Mouse (Mus musculus): ENCODE results near the gene Nsd1. TPM values are rescaled to one million over a fixed set of nuclear protein-coding genes. Genes with fewer than 3 reads are reported as not detected.
"Not testable (repeated sequence)": the region's sequence is repeated elsewhere in the genome, so short reads cannot be mapped to it uniquely, and the experiment has no call there.

Nsd1 gene
- total RNA-seq (2015) (68.2 TPM in 2 replicates), total RNA-seq (2017) (71.6 and 83.6 TPM in 2 replicates)

DNA sequence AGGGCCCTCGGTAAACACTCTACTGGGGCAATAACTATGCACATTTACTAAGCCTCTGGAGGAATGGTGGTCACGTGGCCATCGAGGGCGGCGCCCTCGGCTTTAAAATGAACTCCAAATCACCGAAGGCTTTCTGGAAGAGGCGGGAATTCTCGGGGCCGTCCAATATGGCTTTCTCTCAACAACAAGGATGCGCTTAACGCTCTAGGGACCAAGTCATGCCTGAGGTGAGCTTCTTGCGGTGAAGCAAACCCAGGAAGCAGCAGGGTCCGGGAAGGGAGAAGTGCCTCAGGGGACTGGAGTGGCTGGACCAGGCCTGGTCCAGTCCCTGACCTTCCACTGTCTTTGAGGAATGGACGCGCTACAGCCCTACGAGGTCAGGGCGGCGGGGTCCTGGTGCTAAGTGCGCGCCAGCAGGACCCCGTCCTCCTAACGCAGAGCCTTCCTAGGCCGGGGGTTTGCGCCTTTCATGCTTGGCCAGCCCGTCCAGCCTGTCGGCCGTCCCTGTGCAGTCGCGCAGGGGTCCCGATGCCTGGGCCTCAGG, at the start of gene Nsd1:
TSS of gene Nsd1 (plus strand) at position 134 of the 544 bp plus-strand sequence.
- ATAC-seq (ENCODE audit: poor library complexity, severe bottlenecking): no peak

DNA sequence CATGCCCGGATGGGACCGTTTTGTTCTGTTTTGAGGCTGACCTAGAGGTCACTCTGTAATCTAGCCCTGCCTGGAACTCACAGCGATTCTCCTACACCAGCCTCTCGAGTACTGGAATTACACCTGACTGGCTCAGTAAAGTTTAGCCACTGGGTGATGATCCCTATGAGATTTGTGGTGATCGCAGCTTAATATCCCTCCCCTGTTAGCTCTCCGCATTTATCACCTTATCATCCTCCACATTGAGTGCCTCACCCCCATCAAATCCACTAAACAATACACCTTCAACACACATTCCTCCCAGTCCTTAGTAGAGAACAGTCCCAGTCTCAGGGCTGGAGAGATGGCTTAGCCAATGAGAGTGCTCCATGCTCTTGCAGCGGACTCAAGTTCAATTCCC, 47.2 kb upstream of the Nsd1 start:
- no peak for ATAC-seq (ENCODE audit: poor library complexity, severe bottlenecking)

DNA sequence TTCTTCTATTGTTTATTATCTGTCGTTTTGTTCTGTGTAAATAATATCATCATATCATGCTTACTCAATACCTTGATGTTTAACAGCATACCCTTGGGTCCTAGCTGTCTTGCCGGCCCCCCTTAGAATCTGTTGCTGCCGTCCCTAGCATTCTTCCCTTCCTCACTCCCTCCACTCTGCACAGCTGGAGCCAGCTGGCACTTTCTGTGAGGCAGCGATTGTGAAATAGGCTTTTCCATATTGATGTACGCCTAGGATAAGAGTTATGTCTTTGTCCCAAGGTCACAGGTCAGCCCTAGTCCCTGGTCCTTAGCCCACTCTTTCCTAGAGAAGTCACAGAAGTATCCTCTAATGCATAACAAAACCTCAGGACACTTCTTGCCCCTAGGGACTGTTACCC, 46.0 kb upstream of the Nsd1 start:
- no peak for ATAC-seq (ENCODE audit: poor library complexity, severe bottlenecking)

DNA sequence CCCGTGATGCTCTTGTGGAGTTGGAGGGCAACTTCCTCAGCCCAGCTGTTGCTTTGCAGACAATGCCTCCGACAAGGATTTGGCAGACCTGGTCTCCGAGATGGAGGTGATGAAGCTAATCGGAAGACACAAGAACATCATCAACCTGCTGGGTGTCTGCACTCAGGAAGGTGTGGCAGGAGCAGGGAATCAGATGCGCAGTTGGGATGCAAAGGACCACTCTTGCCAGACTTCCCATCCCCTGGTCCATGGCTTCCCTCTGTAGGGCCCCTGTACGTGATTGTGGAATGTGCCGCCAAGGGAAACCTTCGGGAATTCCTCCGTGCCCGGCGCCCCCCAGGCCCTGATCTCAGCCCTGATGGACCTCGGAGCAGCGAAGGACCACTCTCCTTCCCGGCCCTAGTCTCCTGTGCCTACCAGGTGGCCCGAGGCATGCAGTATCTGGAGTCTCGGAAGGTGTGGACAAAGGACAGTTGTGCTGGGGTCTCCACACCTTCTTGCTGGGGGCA, 43.7 kb upstream of the Nsd1 start:
- no peak for ATAC-seq (ENCODE audit: poor library complexity, severe bottlenecking)

DNA sequence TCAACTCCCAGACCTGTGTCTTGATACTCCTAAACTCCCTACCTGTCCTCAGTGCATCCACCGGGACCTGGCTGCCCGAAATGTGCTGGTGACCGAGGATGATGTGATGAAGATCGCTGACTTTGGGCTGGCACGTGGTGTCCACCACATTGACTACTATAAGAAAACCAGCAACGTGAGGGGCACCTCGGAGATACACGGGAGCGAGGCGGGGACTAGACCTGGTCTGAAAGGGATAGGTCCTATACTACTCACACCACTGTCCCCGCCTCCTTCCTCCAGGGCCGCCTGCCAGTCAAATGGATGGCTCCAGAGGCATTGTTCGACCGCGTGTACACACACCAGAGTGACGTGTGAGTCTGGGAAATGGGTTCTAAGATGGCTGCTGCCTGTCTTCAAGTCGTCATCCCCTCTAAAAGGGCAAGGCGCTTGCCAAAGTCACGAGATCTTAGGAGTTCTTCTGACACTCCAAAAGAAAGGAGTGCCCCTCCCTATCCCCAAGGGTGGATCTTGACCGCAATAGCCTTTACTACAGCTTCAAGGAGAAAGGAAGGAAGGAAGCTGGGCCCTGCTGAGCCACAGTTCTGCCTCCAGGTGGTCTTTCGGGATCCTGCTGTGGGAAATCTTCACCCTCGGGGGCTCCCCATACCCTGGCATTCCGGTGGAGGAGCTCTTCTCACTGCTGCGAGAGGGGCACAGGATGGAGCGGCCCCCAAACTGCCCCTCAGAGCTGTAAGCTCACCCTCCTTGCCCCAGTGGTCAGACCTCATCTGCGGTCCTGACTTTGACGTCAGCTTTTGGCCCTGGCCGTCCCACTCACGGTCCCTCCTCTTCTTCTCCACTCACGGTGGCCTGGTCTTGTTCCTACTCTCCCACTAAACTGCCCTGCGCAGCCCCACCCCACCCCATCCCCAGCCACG, 42.5 kb upstream of the Nsd1 start:
- no peak for ATAC-seq (ENCODE audit: poor library complexity, severe bottlenecking)

DNA sequence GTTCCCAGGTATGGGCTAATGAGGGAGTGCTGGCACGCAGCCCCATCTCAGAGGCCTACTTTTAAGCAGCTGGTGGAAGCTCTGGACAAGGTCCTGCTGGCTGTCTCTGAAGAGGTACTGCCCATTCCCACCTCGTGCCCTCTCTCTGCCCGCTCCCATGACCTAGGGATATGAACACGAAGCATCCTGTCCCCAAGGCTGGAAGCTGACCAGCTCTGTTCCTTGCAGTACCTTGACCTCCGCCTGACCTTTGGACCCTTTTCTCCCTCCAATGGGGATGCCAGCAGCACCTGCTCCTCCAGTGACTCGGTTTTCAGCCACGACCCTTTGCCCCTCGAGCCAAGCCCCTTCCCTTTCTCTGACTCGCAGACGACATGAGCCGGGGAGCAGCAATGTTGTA, 41.8 kb upstream of the Nsd1 start:
- no peak for ATAC-seq (ENCODE audit: poor library complexity, severe bottlenecking)

DNA sequence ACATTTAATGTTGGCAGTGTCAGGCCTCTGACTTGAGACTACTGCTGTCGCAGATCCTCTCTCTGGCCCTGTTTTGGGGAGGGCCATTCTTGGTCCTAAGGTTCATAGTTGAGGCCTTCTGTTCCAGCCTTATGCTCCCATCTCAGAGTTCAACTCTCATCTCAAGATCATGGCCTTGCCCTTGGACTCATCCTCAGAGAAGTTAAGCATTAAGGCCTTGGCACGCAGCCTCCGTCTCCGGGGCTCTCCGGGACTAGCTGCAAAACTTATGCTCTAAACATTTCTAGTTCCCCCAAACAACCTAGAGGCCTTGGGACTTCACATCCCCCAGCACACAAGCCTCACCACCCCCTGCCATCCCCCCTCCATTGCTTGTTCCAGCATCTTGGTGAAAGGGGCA, 41.3 kb upstream of the Nsd1 start:
- ATAC-seq (ENCODE audit: poor library complexity, severe bottlenecking): no peak

DNA sequence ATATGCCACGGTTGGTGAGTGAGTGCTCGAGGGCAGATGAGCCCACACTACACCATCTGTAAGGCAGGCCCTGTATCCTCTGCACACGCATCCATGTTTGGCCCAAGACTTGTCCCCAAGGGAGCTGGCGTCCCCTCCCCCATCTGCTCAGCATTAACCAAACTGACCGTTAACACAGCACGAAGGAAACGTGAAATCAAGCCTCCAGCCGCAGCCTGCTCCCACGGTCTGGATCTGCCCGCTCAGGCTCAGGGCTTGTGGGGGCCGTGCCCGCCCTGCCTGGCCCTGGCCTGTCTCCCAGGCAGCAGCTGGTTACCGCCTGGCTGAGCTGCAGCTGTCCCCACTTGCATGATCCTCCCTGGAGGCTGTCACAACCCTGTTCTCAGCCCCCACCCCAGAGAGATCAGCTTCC, 40.6 kb upstream of the Nsd1 start:
- ATAC-seq (ENCODE audit: poor library complexity, severe bottlenecking): no peak

DNA sequence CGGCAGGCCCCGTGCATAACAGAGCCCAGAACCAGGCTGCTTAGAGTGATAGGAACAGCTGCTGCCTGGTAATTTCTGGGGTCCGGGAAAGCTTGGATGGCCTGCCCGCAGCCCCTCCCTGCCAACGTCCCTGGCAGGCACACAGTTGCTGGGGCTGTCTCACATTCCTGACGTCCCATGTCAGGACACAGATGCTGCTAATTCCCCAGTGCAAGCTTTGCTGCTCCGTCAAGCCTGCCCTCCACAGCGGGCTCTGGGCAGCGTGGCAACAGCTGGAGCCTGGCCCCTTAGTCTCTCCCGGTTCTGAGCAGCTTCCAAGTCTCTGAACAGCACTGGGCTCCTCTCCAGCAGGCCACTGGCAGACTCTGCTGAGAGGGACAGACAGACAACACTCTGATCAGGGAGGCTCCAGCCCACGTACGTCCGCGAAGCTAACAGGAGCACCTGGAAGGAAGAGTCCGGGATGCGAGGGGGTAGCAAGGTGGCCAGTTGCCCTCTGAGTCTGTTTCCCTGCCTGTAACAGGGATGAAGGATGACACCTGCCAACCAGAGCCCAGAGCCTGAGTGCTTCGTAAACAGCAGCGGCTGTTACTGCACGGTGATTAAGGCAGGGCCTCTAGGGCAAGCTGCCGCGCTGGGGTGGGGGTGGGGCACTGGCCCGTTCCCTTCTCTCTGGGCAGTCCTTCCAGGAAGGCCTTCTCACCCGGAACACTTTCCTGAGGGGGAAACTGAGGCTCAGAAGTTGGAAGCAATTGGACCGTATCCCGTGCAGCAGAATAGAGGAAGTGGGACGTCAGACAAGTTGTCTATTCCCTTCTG, 37.9 kb upstream of the Nsd1 start:
- 0 out of 2 replicates have a peak, but pooled peaks have one; percentile 24 for ATAC-seq (ENCODE audit: poor library complexity, severe bottlenecking)

DNA sequence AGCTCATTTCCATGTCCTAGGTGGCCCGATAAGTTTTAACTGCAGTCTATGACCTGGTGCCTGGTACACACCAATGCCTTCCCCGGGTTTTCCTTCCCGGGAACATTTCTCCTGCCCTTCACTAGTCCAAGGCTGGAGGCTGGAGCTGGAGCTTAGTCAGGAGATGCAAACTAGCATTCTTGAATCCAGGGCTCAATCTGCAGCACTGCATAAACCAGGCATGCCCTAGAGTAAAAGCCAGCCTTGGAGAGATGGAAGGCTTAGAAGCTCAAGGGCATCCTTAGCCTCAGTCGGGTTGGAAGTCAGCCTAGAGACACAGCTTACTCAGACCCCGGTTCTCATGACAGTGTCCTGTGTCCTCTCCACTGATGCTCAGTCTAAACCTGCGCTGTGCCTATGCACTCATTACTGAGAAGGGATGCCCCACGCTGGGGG, 37.2 kb upstream of the Nsd1 start:
- ATAC-seq (ENCODE audit: poor library complexity, severe bottlenecking): no peak

DNA sequence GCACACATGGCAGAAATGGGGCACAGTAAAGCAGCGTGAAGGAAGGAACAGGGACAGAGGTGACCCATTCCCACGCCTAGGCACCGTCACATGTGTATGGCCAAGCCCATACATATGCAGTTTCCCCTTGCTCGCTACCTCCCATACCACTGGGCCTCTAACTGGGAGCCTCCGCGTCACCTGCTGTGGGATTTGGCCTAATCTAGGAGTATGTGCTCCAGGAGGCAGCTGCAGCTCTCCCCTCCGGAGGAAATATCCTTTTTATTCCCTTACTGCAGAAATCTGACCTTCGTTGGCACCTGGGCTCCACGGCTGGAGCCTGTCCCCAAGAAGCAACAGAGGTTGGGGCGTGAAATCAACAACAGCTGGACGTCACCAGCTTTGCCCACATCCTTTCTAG, 35.2 kb upstream of the Nsd1 start:
- ATAC-seq (ENCODE audit: poor library complexity, severe bottlenecking): no peak

DNA sequence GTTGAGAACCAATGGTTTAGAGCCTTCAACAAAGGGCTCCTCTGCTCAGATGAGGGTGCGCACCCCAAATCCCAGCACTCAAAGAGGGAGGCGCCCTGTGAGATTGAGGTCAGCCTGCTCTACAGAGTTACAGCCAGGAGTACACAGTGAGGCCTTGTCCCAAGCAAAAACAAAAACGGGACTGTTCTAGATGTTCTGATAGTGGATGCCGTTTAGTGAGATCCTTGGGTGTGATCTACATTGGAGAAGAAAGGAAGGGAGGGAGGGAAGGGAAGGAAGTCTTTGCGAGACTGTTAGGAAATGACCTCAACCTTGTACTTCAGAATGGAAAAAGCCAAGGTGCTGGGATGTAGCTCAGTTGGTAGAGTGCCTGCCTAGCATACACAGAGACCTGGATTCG, 33.3 kb upstream of the Nsd1 start:
- no peak for ATAC-seq (ENCODE audit: poor library complexity, severe bottlenecking)

DNA sequence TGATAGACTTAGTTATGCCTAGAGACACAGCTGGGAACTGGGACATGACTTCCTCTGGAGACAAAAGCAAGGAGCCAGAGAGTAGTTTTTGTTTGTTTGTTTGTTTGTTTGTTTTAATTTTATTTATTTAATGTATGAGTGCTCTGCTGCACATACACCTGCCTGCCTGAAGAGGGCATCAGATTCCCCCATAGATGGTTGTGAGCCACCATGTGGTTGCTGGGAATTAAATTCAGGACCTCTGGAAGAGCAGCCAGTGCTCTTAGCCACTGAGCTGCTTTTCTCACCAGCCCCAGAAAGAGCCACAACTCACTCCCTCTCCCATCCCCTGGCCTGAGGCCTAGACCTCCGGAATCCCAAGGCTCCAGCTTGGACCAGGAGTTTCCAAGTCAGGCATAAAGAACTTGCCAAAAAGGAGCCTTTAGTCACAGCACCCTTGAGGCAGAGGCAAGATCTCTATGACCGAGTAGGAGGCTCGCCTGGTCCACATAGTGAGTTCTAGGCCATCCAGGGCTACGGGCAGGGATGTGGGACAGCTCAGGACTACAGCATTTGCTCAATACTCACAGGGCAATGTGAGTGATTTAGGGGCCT, 31.6 kb upstream of the Nsd1 start:
- ATAC-seq (ENCODE audit: poor library complexity, severe bottlenecking): no peak

DNA sequence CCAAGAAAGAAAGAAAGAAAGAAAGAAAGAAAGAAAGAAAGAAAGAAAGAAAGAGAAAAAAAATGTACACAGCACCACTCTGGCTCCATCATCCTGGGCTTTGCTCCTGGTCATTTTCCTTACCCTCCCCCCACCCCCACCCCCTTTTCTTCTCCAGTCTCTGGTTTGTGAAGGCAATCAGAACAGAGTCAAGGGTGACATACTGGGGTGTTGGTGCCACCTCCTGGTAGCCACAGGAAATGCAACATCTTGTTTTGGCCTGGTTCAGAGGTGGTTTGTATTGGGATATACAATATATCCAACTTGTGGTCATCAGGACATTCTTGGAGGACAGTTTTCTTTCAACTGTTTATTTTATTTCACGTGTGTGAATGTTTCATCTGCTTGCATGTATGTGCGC, 31.0 kb upstream of the Nsd1 start:
- ATAC-seq (ENCODE audit: poor library complexity, severe bottlenecking): peak; percentile 68

DNA sequence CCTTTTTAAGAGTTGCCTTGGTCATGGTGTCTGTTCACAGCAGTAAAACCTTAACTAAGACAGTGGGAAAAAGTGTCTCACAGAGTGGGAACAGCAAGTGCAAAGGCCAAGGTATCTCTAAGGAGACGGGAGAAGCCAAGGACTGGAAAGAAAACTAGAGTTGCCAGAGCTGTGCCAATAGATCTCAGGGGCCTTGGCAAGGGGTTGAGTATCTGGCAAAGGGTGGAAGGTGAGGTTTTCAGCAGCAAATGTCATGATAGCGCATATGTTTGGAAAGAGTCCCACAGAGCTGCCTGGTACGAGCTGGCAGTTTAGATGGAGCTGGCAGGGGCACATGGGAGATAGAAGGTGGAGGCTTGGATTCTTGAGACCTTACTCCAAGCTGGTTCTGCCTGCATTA, 30.0 kb upstream of the Nsd1 start:
- ATAC-seq (ENCODE audit: poor library complexity, severe bottlenecking): no peak

DNA sequence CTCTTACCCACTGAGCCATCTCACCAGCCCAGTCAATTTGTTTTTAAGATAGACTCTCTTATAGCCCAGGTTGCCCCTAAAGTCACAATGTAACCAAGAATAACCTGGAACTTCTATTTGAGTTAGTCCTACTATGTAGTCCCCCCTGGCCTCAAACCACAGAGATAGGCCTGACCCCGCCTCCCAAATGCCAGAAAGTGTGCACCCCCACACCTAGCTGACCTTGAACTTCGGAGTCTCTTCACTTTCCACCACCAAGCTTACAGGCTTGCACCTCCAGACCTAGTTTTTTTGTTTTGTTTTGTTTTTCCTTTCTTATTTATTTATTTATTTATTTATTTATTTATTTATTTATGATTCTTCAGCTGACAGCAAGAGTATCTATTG, 27.8 kb upstream of the Nsd1 start:
- ATAC-seq (ENCODE audit: poor library complexity, severe bottlenecking): no peak

DNA sequence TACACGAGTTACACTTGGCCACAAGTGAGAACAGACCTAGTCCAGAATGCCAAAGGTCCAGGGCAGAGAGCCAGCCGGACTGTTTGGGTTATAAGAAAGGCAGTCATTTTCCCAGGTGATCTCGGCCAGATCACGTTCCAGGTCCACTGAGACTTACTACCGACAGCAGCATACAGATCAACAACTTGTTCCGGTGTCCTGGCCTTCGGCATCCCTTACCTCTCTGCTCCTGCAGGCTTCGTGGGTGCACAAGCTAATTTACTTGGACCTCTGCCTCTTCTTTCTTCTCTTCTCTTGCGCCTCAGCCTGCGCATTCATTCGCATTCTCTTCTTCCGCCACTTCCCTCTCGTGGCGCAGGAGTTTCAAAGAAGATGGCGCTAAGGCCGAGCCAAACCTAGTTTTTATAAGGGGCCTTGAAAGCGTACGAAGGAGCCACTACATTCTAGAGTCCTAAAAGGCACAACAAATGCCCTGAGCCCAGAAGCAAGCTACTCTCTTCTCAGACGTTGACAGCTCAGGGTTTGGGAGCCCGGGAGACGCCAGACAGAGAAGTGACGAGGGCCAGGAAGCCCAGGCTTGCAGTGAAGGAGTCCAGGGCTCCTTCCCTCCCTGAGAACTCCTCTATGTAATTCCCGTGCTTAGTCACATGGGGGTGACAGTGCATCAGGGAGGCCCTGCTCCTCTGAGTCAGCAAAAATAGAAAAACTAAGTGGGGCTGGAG, 27.2 kb upstream of the Nsd1 start:
- peak; percentile 91 for ATAC-seq (ENCODE audit: poor library complexity, severe bottlenecking)

DNA sequence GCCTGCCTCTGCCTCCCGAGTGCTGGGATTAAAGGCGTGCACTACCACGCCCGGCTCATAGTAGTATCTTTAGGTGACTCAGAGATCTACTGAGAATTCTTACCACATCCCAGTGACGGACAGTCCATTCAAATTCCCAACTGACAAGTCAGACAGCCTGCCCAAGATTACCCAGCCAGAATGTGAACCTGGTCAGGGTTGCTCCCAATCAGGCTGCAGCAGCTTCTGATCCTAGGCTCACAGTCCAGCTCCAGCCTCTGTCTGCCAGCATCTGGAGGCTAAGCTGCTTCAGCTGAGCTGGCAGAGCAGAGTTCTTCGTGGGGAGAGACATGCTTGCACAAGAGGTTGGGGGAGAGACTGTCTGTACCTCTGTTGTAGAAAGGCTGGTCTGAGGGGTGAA, 26.2 kb upstream of the Nsd1 start:
- no peak for ATAC-seq (ENCODE audit: poor library complexity, severe bottlenecking)

DNA sequence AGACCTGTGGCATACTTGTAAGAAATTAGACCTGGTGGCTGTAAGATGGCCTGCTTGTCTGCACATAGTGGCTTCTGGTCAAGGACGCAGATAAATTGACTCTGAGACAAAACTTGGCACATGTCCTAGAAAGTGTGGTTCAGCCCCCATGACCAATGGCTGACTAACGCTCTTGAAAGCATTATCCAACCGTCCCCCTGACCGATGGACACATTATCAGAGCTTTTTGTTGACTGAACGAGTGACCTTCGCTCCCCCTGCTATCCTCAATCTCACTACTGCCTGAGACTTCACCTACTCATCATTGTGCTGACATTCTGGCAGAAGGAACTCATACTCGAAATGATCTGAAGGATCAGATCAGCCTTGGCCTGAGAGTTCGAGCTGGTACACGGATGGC, 22.5 kb upstream of the Nsd1 start:
- ATAC-seq (ENCODE audit: poor library complexity, severe bottlenecking): not testable (repeated sequence)

DNA sequence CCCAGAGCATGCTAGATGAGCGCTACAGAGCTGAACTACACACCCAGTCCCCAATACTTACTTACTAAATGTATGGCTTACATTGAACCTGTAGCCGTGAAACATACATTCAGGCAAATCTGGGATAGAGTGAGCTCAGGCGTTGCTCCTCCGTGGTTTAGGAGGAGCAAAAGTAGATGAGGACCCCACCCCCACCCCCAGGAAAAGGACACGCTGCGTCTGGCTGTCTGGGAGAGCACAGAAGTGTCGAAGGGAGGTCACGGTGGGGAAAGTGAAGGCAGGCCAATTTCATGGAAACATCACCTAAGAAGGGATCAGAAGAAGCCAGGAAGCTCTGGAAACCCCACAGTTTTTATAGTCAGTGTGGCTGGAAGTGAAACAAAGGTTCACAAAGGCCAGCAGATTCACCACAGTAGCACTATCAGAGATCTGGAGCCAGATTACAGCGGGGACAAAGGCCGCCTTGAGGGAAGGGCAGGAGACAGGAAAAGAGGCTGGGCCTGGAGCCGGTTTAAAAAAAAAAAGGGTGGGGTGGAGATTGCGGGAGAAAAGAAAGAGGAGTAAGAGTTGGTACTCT, 20.0 kb upstream of the Nsd1 start:
- ATAC-seq (ENCODE audit: poor library complexity, severe bottlenecking): peak; percentile 34

Data from megakaryocyte, adult 5-6 weeks (primary cell).